Mouse (Mus musculus): ENCODE results near the gene Tra2b.
A peak's percentile ranks its signal among the peaks of the same experiment; 100 is the strongest.

DNA sequence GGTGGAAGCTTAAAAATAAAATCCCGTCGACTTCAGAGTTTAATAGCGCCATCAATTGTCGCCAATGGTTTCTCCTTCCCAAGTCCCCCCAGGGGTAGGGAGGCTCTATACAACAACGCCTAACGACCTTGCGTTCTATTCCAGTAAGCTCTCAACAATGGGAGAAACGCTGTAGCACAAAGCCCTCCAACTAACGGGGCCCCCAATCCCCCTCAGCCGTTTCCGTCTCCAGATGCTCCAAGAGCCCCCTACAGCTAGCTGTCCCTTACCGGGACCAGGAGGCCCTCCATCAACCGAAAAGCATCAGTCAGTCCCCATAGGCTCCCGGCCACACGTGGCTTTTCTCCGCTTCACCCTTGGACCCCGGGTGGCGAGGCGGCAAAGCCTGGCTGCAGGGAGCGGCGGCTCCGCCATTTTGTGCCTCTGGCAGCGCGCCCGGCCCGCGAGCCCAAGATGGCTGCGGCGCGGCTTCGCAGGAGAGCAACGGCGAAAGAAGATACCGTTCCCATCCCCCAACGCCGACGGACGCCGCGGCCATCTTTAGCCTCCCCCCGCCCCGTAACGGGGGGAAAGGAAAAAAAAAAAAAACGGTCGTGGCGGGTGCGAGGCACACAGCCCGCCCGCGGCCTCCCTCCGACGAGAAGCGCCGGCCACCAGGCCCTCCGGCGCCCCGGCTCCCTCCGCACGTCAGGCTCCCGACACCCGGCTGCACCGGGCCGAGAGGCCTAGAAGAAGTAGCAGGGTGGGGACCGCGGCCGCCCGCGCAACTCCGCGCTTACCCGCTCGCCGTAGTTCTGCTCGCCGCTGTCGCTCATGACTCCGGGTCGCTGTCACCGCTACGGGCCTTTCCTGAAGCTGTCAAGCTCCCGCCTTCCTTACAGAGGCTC lies 600 bp downstream of the Tra2b start:
- peak; percentile 83 for TF ChIP-seq NRF1 (IDR thresholded peaks at IDR 0.05; ENCODE audit: low read depth, low read length)
- TF ChIP-seq USF2 (conservative IDR thresholded peaks at IDR 0.05; ENCODE audit: low read depth, low read length) = no peak
- 0 out of 2 replicates have a peak, but pooled peaks have one; percentile 10 for TF ChIP-seq TBP (conservative IDR thresholded peaks at IDR 0.05; ENCODE audit: low read depth, low read length)
- no peak for TF ChIP-seq SMC3 (IDR thresholded peaks at IDR 0.05; ENCODE audit: low read depth, low read length)
- TF ChIP-seq MYC (IDR thresholded peaks at IDR 0.05; ENCODE audit: low read depth, low read length) = no peak

All from CH12.LX (cell line).